Mouse (Mus musculus): ENCODE data around the gene Numb. TPM values are rescaled to one million over a fixed set of nuclear protein-coding genes. Genes with fewer than 3 reads are reported as not detected.

The Numb gene
- total RNA-seq, 2 experiments from 2014 or later: 3.8 to 13.6 TPM

DNA sequence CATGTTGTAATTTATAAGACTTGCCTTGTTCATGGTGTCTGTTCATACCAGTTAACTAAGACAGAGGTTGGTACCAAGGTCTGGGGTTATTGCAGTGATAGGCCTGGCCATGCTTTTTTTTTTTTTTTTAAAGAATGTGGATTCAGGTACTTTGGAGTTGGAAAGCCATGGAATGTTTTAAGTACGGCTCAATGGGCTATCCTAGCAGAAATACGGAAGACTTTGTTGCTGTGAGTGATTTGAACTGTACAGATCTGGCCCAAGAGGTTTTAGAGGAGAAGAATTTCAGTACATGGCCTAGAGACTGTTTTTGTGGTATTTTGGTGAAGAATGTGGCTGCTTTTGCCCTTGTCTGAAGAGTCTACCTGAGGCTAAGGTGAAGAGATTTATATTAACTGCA, 63.7 kb downstream of the Numb start:
- no peak for ATAC-seq (replicated peaks; ENCODE audit: low FRiP score, poor library complexity, severe bottlenecking)

DNA sequence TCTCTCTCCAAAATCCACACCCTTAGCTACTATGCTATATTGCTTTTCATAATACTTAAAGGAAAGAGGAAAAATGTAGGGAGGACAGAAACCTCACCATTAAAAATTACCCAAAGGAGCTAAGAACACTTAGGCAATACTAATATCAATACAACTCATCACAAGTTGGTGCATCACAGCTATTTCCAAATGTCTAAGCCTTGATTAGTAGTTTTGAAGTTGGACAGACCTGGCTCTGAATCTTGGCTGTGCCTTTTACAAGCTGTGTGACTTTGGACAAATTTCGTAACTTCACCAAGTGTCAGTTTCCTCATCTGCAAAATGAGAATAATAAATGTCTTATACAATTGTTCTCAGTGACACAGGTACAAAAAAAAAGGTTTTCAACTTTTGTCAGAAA, 66.5 kb downstream of the Numb start:
- ATAC-seq (replicated peaks; ENCODE audit: low FRiP score, poor library complexity, severe bottlenecking): no peak

DNA sequence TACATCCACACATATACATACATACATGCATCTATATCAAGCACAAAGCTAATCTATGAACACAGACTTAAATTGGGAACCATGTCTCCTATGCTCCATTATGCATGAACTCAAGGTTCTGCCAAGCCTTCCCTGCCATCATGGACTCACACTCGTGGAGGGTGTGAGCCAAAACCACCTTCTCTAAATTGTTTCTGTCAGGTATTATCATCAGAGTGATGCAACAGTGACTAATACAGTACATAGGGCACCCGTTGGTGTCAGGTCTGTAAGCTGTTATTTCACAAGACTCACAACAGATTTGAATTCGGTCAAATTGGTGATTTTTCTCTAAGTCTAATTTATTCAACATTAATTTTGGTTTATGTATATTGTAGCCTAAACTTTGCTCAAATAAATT, 67.5 kb downstream of the Numb start:
- ATAC-seq (replicated peaks; ENCODE audit: low FRiP score, poor library complexity, severe bottlenecking): no peak

DNA sequence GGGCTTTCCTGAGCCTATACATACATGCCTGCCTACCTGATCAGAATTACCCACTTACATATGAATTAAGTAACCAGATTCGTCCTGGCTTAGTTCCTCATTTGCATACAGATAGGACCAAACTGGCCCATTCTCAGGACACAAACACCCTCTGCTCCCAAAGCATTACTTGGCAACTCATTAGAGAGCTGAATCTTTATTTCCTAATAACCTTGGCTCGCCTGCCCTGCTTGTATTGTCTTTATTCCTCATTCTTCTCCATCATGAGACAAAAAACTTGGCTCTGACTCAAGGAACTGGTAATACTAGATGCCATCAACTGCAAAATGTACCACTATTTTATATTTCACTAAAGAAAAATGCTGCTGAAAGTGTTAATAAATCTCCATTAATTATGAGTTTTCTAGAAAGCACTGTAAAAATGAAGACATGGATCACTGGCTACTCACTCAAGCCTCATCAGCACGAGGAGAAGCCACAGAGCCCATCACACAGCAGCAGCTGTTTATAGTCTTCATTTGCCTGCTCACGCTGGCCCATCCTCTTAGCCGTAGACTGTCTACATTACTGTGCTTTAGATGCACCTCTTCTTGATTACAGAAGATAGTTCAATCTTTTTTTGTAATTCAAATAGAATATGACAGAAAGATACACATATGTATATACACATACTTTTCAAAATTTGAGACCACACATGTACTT, 69.1 kb downstream of the Numb start:
- ATAC-seq (replicated peaks; ENCODE audit: low FRiP score, poor library complexity, severe bottlenecking): no peak

DNA sequence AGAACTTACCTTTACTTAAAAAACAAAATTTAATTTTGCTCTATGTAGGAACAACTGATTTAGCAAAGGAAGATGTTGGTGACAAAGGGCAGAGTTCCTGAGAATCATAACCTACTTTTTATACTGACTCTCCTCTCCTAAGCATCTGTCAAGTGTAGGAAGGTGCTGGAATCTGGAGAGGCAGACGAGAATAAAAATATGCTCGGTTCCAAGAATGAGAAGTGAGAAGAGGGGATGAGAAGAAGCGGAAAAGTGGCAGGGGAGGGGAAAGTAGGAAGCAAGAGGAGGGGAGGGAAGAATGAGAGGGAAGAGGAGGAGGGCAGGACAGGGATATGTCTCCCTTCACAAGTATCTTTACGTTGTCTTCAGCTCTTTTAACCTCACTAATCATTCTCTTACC, 71.4 kb downstream of the Numb start:
- ATAC-seq (replicated peaks; ENCODE audit: low FRiP score, poor library complexity, severe bottlenecking): no peak

DNA sequence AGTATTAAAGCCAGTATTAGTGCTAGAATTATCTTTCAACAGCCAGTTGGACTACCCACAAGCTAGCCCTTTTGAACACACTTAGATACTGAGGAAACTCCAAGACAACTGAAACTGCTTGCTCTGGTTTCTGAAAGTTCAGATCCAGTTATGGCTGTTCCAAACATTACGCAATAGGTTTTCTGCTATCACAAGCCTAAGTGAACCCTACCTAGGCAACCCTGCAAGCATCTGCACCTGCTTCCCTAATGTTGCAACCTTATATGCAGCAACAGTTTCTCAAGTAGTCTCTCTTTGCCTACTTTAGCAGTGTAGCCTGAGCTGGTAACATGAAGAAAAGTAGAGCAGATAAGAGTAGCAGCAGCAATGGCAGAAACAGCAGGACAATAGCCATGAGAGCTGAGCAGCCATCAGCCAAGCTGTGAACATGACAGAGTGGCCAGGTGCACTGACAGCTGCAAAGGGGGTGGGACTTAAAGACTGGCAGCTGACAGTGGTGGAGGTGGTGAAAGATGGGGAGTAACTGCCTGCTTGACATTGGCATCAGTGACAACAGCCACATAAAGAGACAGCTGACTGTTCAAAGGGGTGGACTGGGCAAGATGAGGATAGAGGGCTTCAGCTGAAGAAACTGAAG, 73.0 kb downstream of the Numb start:
- ATAC-seq (replicated peaks; ENCODE audit: low FRiP score, poor library complexity, severe bottlenecking): no peak

DNA sequence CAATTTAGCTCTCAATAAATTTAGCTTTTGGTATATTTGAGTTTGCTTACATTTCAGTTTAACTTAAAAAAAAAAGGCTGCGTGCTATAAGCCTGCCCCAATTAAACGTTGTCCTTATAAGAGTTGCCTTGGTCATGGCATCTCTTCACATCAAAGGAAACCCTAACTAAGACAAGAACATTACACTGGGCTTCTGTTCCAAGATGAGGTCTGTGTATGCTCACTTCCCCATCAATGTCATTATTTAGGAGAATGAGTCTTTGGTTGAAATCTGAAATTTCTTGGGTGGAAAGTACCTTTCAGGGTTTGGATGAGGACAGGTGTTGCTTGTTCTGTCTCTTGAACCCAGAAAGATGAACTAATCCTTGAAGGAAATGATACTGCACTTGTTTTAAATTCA, 73.9 kb downstream of the Numb start:
- no peak for ATAC-seq (replicated peaks; ENCODE audit: low FRiP score, poor library complexity, severe bottlenecking)

DNA sequence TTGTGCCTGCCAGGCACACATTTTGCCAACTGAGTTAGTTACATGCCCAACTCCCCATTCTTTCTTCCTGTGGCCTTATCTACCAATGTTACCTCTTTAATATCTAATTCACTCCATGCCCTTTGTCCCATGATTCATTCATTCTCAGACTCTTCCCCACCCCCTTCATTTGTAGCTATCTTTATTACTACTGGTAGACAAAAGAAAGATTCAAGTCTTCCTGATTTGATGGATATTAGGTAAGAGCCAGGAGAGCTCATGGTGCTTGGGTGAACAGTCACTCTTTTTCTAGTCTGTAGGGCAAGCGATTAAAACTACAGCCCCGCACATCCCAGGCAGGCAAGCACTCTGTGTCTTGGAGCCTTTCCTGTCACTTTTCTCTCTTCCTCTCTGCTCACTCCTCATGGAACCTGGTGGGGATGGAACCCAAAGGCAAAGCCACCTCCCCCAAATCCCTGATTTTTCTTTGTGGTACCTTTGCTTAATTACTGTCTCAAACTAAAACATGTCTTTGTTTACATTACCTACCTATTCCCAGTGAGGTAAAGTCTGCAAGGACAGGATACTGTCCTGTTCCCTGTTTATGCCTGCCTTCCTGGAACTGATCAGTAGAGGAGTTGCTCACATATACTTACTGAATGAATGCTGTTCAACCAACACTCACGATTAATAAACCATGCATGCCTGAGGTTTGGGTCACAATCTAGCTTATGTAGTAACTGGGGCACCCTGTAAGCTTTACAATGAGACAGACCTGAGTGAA, 78.9 kb downstream of the Numb start:
- no peak for ATAC-seq (replicated peaks; ENCODE audit: low FRiP score, poor library complexity, severe bottlenecking)

DNA sequence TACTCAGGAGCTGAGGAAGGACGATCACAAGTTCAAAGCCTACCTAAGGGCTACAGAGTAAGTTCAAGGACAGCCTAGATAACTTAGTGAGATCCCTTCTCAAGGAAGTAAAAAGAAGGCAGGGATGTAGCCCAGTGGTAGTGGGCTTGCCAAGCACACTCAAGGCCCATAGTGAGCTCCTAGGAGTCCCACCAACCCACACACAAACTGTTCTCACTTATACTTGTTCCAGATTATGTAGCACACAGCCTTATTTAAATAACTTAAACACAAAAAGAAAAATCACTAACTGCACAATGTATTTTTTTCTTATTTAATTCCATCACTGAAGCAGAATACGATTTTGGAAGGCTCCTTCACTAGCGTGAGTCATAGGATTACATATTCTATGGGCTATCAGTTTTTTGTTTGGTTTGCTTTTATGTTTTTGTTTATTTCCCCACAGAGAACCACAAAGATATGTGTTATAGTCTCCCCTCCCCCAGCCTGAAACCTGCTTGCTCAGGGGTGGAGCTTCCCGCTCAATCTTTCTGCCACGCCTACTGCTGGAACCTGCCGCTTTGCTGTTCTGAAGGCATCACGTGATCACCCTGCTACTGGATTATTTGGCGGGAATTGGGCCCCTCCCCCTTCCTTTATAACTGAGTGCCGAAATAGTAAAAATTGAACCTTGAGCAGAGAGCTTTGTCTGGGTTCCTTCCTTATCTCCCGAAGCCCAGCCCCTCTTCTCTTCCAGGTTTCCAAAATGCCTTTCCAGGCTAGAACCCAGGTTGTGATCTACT, 80.1 kb downstream of the Numb start:
- ATAC-seq (replicated peaks; ENCODE audit: low FRiP score, poor library complexity, severe bottlenecking): no peak

DNA sequence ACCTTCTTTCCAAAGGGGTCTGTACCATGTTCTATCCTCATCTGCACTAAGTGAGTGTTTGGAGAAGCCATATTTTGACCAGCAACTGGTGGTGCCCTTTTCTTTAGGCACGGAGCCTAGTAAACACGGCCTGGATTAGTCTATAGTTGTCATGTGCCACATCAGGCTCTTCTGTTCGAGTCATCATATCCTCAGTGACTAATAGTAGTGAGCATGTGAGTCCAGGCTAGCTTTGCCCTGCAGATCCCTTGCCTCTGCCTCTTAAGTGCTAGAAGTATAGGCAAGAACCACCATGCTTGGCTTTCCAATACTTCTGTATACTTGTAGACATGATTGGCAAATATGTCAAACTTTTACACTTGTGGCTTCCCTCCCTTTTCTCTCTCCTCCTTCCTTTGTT, 87.8 kb downstream of the Numb start:
- no peak for ATAC-seq (replicated peaks; ENCODE audit: low FRiP score, poor library complexity, severe bottlenecking)

DNA sequence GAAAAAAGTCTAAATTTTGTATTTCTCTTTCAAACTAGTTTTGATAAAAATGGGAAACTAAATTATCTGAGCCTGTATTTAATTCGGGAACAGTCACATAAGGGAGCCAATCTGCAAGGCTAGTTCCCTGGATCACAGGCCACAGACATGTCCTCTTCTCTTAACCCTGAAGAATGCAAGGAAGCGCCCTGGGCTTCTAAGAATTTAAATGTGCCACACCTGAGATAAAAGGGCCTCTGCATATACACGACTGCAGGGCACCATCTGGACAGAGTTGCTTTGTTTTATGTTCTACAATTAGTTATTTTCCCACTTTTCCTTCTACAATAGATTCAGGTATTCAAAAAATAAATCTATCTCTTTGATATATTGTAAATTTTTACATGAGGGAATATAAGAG, 91.3 kb downstream of the Numb start:
- no peak for ATAC-seq (replicated peaks; ENCODE audit: low FRiP score, poor library complexity, severe bottlenecking)

DNA sequence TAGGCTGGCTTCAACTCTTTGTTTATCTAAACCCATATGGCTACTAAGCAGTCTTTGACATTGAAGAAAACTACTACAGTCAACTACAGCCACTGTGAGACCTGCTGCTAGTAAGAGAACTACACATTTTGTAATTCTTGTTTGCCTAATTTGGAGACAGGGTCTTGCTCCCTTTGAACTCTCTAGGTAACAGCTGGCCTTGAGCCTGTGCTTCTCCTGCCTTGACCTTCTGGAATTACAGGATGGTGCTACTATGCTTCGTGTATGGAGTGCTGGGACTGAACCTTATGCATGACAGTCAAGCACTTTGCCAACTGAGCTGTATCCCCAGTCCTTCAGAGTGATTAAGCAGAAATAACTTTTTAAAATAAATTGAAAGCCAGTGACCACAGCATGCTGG, 105.1 kb downstream of the Numb start:
- ATAC-seq (replicated peaks; ENCODE audit: low FRiP score, poor library complexity, severe bottlenecking): no peak

DNA sequence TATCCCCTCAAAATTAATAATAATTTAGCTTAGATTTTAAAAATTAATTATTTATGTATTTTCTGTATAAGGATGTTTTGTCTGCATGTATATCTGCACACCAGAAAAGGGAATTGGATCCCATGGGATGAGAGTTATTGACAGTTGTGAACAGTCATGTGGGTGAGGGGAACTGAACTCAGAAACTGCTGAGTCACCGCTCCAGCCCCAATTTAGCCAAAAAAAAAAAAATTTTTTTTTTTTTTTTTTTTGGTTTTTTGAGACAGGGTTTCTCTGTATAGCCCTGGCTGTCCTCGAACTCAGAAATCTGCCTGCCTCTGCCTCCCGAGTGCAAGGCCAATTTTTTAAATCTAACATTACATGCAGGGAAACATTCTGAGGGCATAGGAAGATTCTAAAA, 109.8 kb downstream of the Numb start:
- ATAC-seq (replicated peaks; ENCODE audit: low FRiP score, poor library complexity, severe bottlenecking): no peak

DNA sequence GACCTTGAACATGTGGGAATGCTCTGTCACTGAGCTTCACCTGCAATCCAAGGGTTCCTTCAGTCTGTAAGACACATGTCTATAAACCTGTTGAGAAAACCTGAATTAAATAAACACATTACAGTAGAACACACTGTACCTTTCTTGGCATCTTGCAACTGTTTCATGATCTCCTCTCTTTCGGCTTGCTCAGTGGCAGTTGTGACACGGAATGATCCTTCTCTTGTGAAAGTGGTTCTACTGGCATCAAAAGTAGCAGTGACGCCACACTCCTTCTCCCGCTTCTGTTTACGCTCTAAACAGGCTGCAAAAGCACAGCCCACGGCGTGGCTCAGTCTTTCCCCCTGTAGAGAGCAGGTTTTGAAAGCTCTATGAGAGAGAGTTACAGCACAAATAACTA, 118.1 kb downstream of the Numb start:
- ATAC-seq (replicated peaks; ENCODE audit: low FRiP score, poor library complexity, severe bottlenecking): no peak

DNA sequence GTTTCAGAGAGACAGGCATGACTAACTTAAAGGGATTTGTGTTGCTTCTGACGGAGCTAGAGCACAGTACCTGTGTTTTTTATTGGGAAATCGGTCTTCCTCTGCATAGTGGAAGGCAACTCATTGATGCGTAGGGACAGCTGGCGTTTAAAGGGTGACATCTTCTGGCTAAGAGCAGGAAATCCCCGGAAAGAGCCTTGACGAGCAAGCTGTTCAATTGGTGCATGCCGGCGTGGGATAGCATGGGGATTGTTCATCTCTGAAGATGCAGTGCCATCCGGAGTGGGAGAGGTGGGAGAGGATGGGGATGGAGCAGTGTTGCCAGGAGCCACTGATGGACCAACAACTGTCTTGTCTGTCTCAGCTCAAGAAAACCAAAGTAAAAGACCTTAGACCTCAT, 120.8 kb downstream of the Numb start:
- ATAC-seq (replicated peaks; ENCODE audit: low FRiP score, poor library complexity, severe bottlenecking): no peak

DNA sequence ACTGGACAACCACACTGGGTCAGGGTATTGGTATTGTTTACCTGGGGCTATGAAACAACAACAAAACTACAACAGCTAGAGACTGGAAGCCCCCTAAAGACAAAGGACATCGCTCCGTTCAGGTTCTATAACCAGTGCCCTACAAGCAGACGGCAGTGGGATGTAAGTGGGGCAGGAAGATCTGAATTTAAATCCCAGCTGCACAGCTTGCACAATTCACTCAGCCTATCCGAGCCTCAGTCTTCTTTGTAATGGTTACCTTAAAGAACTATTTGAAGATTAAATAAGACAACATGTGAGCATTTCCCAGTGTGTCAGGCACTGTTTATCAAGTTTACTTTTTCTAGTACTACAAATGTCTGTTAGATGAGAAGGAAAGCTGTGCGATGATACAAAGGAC, 123.4 kb downstream of the Numb start:
- ATAC-seq (replicated peaks; ENCODE audit: low FRiP score, poor library complexity, severe bottlenecking): no peak

DNA sequence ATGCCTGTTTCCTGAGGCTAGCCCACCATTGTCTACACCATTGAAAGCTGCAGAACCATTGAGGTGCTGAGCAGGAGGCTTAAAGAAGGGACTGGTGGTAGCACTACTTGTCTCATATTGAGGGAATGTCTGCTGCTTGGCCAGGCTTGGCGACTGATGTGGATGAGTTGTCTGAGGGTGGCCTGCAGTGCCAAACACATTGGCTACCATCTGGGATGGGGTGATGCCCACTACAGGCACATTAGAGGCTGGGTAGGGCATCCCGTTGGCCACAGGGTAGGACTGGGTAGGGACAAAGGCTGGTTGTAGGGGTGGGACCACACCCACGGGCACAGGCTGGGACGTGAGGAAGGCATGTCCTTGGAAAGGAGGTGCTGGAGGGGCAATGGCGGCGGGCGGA, 126.1 kb downstream of the Numb start:
- no peak for ATAC-seq (replicated peaks; ENCODE audit: low FRiP score, poor library complexity, severe bottlenecking)

DNA sequence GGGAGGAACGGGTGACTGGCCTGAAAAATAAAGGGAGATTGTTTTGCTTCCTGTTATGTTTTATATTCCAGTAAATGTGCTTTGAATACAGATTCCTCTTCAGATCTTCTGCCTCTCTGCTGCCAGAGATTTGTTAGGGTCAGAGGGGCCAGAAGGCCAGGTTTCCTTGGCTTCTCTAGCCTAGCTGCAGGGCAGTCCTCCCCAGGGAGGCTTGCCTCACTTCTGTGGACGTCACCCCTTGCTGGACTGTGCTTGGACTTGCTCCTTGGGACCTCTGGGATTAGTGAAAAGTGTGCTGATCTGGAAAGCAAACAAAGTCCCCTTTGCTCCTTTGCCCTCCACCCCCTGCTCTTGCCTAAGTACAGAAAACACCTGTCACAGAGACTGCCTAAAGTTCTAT, 126.7 kb downstream of the Numb start:
- ATAC-seq (replicated peaks; ENCODE audit: low FRiP score, poor library complexity, severe bottlenecking): no peak

DNA sequence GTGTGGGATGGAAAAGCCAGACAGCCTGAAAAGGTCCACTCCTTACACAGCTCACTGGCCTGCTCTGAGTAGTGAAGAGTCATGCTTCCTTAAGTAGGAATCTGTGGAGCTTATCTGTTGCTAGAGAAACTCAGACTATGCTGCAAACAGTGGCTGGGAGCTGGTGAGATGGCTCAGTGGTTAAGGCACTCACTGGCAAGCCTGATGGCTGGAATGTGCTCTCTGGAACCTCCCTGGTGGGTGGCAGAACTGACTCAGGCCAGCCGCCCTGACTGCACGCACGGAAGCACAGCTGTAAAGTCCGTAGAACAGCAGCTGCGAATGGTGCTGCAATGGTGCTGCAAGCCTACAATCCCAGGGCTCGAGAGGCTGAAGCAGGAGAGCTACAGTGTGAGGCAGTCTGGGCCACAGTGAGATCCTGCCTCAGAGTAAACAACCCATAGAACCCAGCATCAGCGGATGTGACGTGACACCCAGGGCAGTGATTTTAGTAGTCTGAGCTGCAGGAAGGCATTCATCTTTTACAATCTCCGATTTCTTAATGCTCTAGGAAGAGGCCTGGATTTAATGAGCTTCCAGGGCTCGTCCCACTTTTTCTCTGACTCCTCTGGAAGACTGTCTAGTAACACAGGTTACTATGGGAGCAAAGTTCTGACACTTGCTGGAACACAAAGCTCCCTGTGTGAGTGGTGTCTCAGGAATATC, 128.9 kb downstream of the Numb start:
- no peak for ATAC-seq (replicated peaks; ENCODE audit: low FRiP score, poor library complexity, severe bottlenecking)

DNA sequence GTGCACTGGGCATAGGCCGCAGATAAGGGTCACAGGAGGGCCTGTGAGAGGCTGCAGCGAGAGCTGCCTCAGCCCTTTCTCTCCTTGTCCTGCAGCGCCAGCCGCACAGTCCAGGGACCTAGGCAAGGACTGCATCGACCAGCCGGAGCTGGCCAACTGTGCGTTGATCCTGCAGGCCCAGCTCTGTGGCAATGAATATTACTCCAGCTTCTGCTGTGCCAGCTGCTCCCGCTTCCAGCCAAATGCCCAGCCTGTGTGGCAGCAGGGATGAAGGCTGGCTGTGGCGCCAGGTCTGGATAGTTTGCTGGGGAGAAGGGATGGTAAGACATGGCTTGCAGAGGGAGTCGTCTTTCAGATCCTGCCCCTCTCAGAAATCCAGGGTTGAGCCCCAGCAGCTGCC, 130.0 kb downstream of the Numb start:
- no peak for ATAC-seq (replicated peaks; ENCODE audit: low FRiP score, poor library complexity, severe bottlenecking)
